Mouse (Mus musculus): Measurements from ENCODE around the gene Dhdh. TPM values are rescaled to one million over a fixed set of nuclear protein-coding genes. Genes with fewer than 3 reads are reported as not detected.
"Not testable (repeated sequence)": the region's sequence is repeated elsewhere in the genome, so short reads cannot be mapped to it uniquely, and the experiment has no call there.

Gene Dhdh
- polyA plus RNA-seq, 2 experiments: 1.6 to 2.2 TPM

DNA sequence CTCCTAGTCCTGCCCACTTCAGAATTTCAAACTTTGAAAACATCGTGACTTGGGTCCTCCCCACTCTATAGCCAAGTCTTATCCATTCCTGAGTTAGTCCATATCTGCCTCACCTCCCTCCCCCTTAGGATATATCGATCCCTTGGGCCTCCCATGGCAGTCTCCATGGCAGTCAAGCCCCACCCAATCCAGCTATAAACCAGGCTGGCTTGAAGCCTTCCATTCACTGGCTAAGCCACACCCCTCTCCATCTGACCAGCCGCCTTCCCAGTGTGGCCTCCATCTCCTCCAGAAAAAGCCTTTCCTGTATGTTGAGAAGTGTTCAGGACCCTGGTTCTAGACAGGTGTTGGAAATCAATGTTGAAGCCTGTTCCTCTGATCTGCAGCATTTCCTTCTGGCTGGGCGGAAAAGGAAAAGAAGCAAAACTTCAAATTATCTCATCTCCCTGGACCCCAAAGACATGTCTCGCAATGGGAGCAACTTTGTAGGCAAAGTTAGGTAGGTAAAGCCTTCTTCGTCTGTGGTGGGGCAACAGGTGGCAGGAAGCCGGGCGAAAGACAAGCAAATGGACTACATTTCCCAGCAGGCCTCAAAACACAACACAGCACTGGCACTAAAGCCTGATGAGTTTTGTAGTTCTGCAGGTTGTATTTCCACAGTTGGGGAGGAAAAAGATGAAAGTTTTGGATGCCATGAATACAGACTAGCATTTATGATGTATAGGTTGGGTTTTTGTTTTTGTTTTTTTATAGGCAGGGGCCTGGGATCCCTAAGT lies 30.9 kb upstream of the Dhdh start:
- Histone ChIP-seq H3K4me2 (ENCODE audit: low read depth) (peak overlapping the region; percentile 27), H3K9ac (replicated peaks) (no peak overlapping the region), H3K27me3 (ENCODE audit: control insufficient read depth, insufficient read depth, low read length) (no peaks in the 10 kb centered on the region), H3K4me1 (replicated peaks; ENCODE audit: control insufficient read depth in 2 of 2, insufficient read depth in 2 of 2, low read length in 1 of 2) (peaks cover 26 to 28% of the 10 kb centered on the region in 2 experiments), H3K36me3 (replicated peaks; ENCODE audit: control insufficient read depth, insufficient read depth, low read depth) (peaks cover 34% of the 10 kb centered on the region), H3K4me3 (ENCODE audit: insufficient read depth in 1 of 2, low read depth in 2 of 2, low read length in 2 of 2) (no peak overlapping the region), H3K27ac (peak overlapping the region; percentile 44; the same call in 1 of the 2 replicates), H3K9me3 (ENCODE audit: control insufficient read depth, low read length) (no peaks in the 10 kb centered on the region)
- TF ChIP-seq EP300 (IDR thresholded peaks at IDR 0.05; ENCODE audit: low read depth): no peak
- TF ChIP-seq CTCF (IDR thresholded peaks at IDR 0.05; ENCODE audit: low read depth): no peak
- 60% methylated on average over 8 of the region's 8 CpGs for WGBS (ENCODE audit: insufficient replicate concordance)
- DNase-seq (ENCODE audit: low read depth in 3 of 3, low spot score in 3 of 3) (peak in 1 of 3 experiments; percentile 46), ATAC-seq (ENCODE audit: insufficient read depth) (peak; percentile 11; the same call in 1 of the 2 replicates)

DNA sequence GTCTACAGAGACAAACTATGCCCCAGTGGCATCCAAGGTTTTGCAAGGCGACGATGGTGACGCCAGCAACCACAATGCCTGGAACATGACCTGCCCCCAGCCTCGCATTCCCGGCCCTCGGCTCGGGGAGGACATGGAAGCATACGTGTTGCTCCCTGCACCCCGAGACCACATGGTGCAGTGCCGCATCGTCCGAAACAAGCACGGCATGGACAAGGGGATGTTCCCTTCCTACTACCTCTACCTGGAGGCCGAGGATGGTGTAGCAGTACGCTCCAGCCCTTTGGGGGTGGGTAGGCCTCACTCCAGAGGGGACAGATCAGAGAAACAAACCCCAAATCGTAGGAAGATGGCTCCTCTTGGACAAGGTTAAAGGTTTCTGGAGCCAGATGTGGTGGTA lies 30.0 kb upstream of the Dhdh start:
- peaks cover 26 to 28% of the 10 kb centered on the region in 2 experiments for H3K4me1 ChIP-seq (replicated peaks; ENCODE audit: control insufficient read depth in 2 of 2, insufficient read depth in 2 of 2, low read length in 1 of 2)
- 83% methylated on average over 16 of the region's 16 CpGs for WGBS (ENCODE audit: insufficient replicate concordance)
- no peak for DNase-seq (ENCODE audit: low read depth in 3 of 3, low spot score in 3 of 3)

DNA sequence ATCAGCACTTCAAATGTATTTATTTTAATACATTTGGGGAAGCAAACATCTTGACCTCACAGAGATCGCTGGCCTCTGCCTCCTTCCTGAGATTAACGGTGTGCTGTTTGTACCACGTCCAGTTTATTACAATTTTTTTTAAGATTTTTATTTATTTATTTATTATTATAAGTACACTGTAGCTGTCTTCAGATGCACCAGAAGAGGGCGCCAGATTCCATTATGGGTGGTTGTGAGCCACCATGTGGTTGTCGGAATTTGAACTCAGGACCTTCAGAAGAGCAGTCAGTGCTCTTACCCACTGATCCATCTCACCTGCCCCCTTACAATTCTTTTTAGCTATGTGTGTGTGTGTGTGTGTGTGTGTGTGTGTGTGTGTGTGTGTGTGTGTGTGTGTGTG lies 28.2 kb upstream of the Dhdh start:
- not testable (repeated sequence) for H3K9ac ChIP-seq (replicated peaks); H3K27me3 ChIP-seq (ENCODE audit: control insufficient read depth, insufficient read depth, low read length); H3K9me3 ChIP-seq (ENCODE audit: control insufficient read depth, low read length); H3K27ac ChIP-seq; ATAC-seq (ENCODE audit: insufficient read depth); H3K36me3 ChIP-seq (replicated peaks; ENCODE audit: control insufficient read depth, insufficient read depth, low read depth); H3K4me2 ChIP-seq (ENCODE audit: low read depth); DNase-seq (ENCODE audit: low read depth in 3 of 3, low spot score in 3 of 3); H3K4me3 ChIP-seq (ENCODE audit: insufficient read depth in 1 of 2, low read depth in 2 of 2, low read length in 2 of 2)
- peak; percentile 60 for TF ChIP-seq CTCF (IDR thresholded peaks at IDR 0.05; ENCODE audit: low read depth)
- WGBS (ENCODE audit: insufficient replicate concordance): 52% methylated on average over 5 of the region's 5 CpGs
- peaks cover 26 to 28% of the 10 kb centered on the region in 2 experiments for H3K4me1 ChIP-seq (replicated peaks; ENCODE audit: control insufficient read depth in 2 of 2, insufficient read depth in 2 of 2, low read length in 1 of 2)

More for the DNA sequence above, 30.0 kb upstream of the Dhdh start:
- H3K27me3 ChIP-seq (ENCODE audit: control insufficient read depth, insufficient read depth, low read length): no peaks in the 10 kb centered on the region
- H3K36me3 ChIP-seq (replicated peaks; ENCODE audit: control insufficient read depth, insufficient read depth, low read depth): peaks cover 26% of the 10 kb centered on the region
- no peak overlapping the region for H3K4me3 ChIP-seq (ENCODE audit: insufficient read depth in 1 of 2, low read depth in 2 of 2, low read length in 2 of 2)
- H3K27ac ChIP-seq: no peak overlapping the region
- H3K9ac ChIP-seq (replicated peaks): no peak overlapping the region
- TF ChIP-seq EP300 (IDR thresholded peaks at IDR 0.05; ENCODE audit: low read depth): no peak
- no peak for TF ChIP-seq CTCF (IDR thresholded peaks at IDR 0.05; ENCODE audit: low read depth)
- H3K4me2 ChIP-seq (ENCODE audit: low read depth): no peak overlapping the region
- no peaks in the 10 kb centered on the region for H3K9me3 ChIP-seq (ENCODE audit: control insufficient read depth, low read length)
- no peak for ATAC-seq (ENCODE audit: insufficient read depth)

DNA sequence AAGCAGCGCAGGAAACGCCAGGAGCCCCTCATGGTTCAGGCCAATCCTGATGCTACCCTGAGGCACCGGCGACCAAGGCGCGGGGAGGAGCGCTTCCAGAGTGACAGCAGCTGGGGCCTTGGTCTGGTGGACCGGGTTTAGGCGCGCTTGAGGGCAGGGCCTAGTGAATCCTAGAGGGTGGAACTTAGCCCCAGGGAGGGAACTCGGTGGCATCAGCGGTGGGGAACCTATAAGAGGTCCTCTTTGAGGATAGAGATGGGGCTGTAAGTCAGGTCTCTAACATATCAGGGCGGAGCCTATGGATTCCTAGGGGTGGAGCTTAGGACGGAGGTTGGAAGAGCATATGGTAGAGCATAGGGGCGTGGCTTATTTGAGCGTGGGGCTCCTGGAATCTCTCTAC lies 26.8 kb upstream of the Dhdh start:
- Histone ChIP-seq H3K4me1 (replicated peaks; ENCODE audit: control insufficient read depth in 2 of 2, insufficient read depth in 2 of 2, low read length in 1 of 2) (peaks cover 23 to 24% of the 10 kb centered on the region in 2 experiments), H3K27ac (peak overlapping the region; percentile 66), H3K36me3 (replicated peaks; ENCODE audit: control insufficient read depth, insufficient read depth, low read depth) (no peaks in the 10 kb centered on the region), H3K4me2 (ENCODE audit: low read depth) (peak overlapping the region; percentile 67), H3K4me3 (ENCODE audit: insufficient read depth in 1 of 2, low read depth in 2 of 2, low read length in 2 of 2) (peak overlapping the region; percentile 25 to 27), H3K27me3 (ENCODE audit: control insufficient read depth, insufficient read depth, low read length) (no peaks in the 10 kb centered on the region), H3K9ac (replicated peaks) (peak overlapping the region; percentile 40), H3K9me3 (ENCODE audit: control insufficient read depth, low read length) (no peaks in the 10 kb centered on the region)
- WGBS (ENCODE audit: insufficient replicate concordance): 10% methylated on average over 16 of the region's 16 CpGs
- ATAC-seq (ENCODE audit: insufficient read depth) (peak; percentile 80), DNase-seq (ENCODE audit: low read depth in 3 of 3, low spot score in 3 of 3) (peak; percentile 79 to 84 (median 80))
- TF ChIP-seq EP300 (IDR thresholded peaks at IDR 0.05; ENCODE audit: low read depth) (no peak), CTCF (IDR thresholded peaks at IDR 0.05; ENCODE audit: low read depth) (no peak)

DNA sequence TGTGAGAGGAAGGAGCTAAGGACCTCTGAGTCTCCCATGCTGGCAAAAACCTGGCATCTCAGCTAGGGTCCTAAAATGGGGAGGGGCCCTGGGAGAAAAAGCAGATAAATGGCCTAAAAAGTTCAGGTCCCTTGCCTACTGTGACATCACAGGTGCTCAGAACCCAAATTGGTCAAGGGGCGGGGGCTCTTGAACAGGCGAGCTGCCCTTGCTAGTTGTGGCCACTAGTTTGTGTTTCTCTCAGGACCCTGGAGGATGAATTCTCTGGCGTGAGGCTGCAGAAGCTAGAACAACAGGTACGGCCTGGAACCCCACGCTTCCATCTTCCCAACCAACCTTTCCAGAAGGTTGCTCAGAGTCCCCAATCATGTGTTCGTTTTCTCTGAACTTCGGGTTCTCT lies 25.8 kb upstream of the Dhdh start:
- DNase-seq (ENCODE audit: low read depth in 3 of 3, low spot score in 3 of 3) (no peak), ATAC-seq (ENCODE audit: insufficient read depth) (no peak)
- Histone ChIP-seq H3K4me3 (ENCODE audit: insufficient read depth in 1 of 2, low read depth in 2 of 2, low read length in 2 of 2) (no peak overlapping the region), H3K36me3 (replicated peaks; ENCODE audit: control insufficient read depth, insufficient read depth, low read depth) (no peaks in the 10 kb centered on the region), H3K9ac (replicated peaks) (no peak overlapping the region), H3K27ac (peak overlapping the region; percentile 66; the same call in 1 of the 2 replicates), H3K4me1 (replicated peaks; ENCODE audit: control insufficient read depth in 2 of 2, insufficient read depth in 2 of 2, low read length in 1 of 2) (peaks cover 18 to 19% of the 10 kb centered on the region in 2 experiments), H3K27me3 (ENCODE audit: control insufficient read depth, insufficient read depth, low read length) (no peaks in the 10 kb centered on the region), H3K9me3 (ENCODE audit: control insufficient read depth, low read length) (no peaks in the 10 kb centered on the region), H3K4me2 (ENCODE audit: low read depth) (no peak overlapping the region; the same call in 1 of the 2 replicates)
- 78% methylated on average over 7 of the region's 7 CpGs for WGBS (ENCODE audit: insufficient replicate concordance)
- TF ChIP-seq EP300 (IDR thresholded peaks at IDR 0.05; ENCODE audit: low read depth) (no peak), CTCF (IDR thresholded peaks at IDR 0.05; ENCODE audit: low read depth) (no peak)

All from liver, embryonic 14.5 days (tissue).